Comparison of ENCODE assay signal across 22 mouse cellular contexts in genomic region chr17:59361119-59361518, GRCm38 (mm10).
A peak's percentile ranks its signal among the peaks of the same experiment; 100 is the strongest.
DNase-seq lines count a peak whose midpoint lies in the region; ATAC-seq and TF ChIP-seq lines count a peak whose summit lies in the region.
"Had no signal": no experiment of that assay in that cellular context is flagged by ENCODE, and none has a peak within 500 bp of the region (broad histone marks: within the 10 kb centered on the region; RNA-seq: fewer than 3 reads in every experiment).

No protein-coding gene starts in this region.

- intact Hi-C loops in heart, adult 2 months (cut with DNase I): no loop called here

- no peak overlapping the region for H3K4me2 ChIP-seq in kidney, embryonic 16.5 days (replicated peaks; ENCODE audit: low read depth, low read length)
- H3K4me2 ChIP-seq in neural tube, embryonic 12.5 days (replicated peaks): no peak overlapping the region
- H3K4me2 ChIP-seq: embryonic facial prominence, embryonic 15.5 days; liver, embryonic 15.5 days had no signal

- WGBS in kidney, embryonic 16.5 days: 50% methylated on average over 9 of the region's 9 CpGs
- 67% methylated on average over 9 of the region's 9 CpGs for WGBS in neural tube, embryonic 12.5 days
- 91% methylated on average over 9 of the region's 9 CpGs for WGBS in heart, adult 2 months

- H3K9ac ChIP-seq in kidney, embryonic 16.5 days (replicated peaks; ENCODE audit: low read length): no peak overlapping the region
- no peak overlapping the region for H3K9ac ChIP-seq in neural tube, embryonic 12.5 days
- no peak overlapping the region for H3K9ac ChIP-seq in heart, adult 2 months (ENCODE audit: low read depth, low read length)
- H3K9ac ChIP-seq: embryonic facial prominence, embryonic 15.5 days; hindbrain, embryonic 15.5 days; liver, embryonic 15.5 days had no signal

- H3K36me3 ChIP-seq in kidney, embryonic 16.5 days (ENCODE audit: insufficient read depth, low read length): no peaks in the 10 kb centered on the region
- no peaks in the 10 kb centered on the region for H3K36me3 ChIP-seq in neural tube, embryonic 12.5 days
- no peaks in the 10 kb centered on the region for H3K36me3 ChIP-seq in heart, adult 2 months (ENCODE audit: control insufficient read depth, insufficient read depth, low read length)
- H3K36me3 ChIP-seq: embryonic facial prominence, embryonic 15.5 days; forebrain, embryonic 10.5 days; heart, embryonic 10.5 days; hindbrain, embryonic 15.5 days; liver, embryonic 15.5 days had no signal

- no peak for TF ChIP-seq EP300 in heart, adult 2 months (IDR thresholded peaks at IDR 0.05; ENCODE audit: insufficient read depth, low read depth, low read length)

- no peaks in the 10 kb centered on the region for H3K4me1 ChIP-seq in kidney, embryonic 16.5 days (ENCODE audit: insufficient read depth, low read length)
- no peaks in the 10 kb centered on the region for H3K4me1 ChIP-seq in neural tube, embryonic 12.5 days
- no peaks in the 10 kb centered on the region for H3K4me1 ChIP-seq in heart, adult 2 months (ENCODE audit: control insufficient read depth, insufficient read depth, low read length)
- H3K4me1 ChIP-seq: embryonic facial prominence, embryonic 15.5 days; forebrain, embryonic 10.5 days; heart, embryonic 10.5 days; hindbrain, embryonic 15.5 days; liver, embryonic 15.5 days had no signal

- no peak for TF ChIP-seq CTCF in heart, adult 2 months (IDR thresholded peaks at IDR 0.05)

- no peaks in the 10 kb centered on the region for H3K79me2 ChIP-seq in heart, adult 2 months (replicated peaks; ENCODE audit: control insufficient read depth, insufficient read depth, low read length)

- no peak for TF ChIP-seq POLR2A in heart, adult 2 months (IDR thresholded peaks at IDR 0.05; ENCODE audit: insufficient read depth, low read depth, low read length)

- DNase-seq in kidney, postnatal 25 days: no peak
- no peak for DNase-seq in neural tube, embryonic 10.5 days (ENCODE audit: extremely low spot score, low spot score)
- DNase-seq in forelimb bud, embryonic 11.5 days (ENCODE audit: low read depth, low spot score): peak; percentile 73
- DNase-seq in spleen, postnatal 36 days (ENCODE audit: low spot score in 2 of 2): no peak
- DNase-seq in heart, adult 2 months: no peak
- DNase-seq: adrenal gland, postnatal 14 days; cerebellum, adult 18-20 months; cerebellum, postnatal 36 days; gastrocnemius, postnatal 36 days; heart, postnatal 10 days; kidney, adult 8-10 months had no signal

- no peak overlapping the region for H3K27ac ChIP-seq in kidney, embryonic 16.5 days (ENCODE audit: low read length)
- H3K27ac ChIP-seq in neural tube, embryonic 12.5 days: no peak overlapping the region
- no peak overlapping the region for H3K27ac ChIP-seq in heart, adult 2 months
- H3K27ac ChIP-seq: embryonic facial prominence, embryonic 15.5 days; forebrain, embryonic 10.5 days; heart, embryonic 10.5 days; hindbrain, embryonic 15.5 days; left cerebral cortex, adult 2 months; liver, embryonic 15.5 days had no signal

- peak; percentile 81 for ATAC-seq in kidney, embryonic 16.5 days (ENCODE audit: low FRiP score, low TSS enrichment)
- peak; percentile 41; the same call in 1 of the 2 replicates for ATAC-seq in neural tube, embryonic 12.5 days (ENCODE audit: low FRiP score, low read depth)
- ATAC-seq: activated CD4-positive, CD25-positive, alpha-beta regulatory T cell, adult 4 months; midbrain, embryonic 16.5 days; Patski had no signal

- H3K9me3 ChIP-seq in kidney, embryonic 16.5 days (ENCODE audit: low read length): no peaks in the 10 kb centered on the region
- H3K9me3 ChIP-seq in neural tube, embryonic 12.5 days: no peaks in the 10 kb centered on the region
- H3K9me3 ChIP-seq: embryonic facial prominence, embryonic 15.5 days; forebrain, embryonic 10.5 days; heart, embryonic 10.5 days; hindbrain, embryonic 15.5 days; liver, embryonic 15.5 days had no signal

- H3K4me3 ChIP-seq in kidney, embryonic 16.5 days (ENCODE audit: low read length): no peak overlapping the region
- no peak overlapping the region for H3K4me3 ChIP-seq in neural tube, embryonic 12.5 days
- no peak overlapping the region for H3K4me3 ChIP-seq in heart, adult 2 months
- H3K4me3 ChIP-seq: embryonic facial prominence, embryonic 15.5 days; forebrain, embryonic 10.5 days; heart, embryonic 10.5 days; hindbrain, embryonic 15.5 days; left cerebral cortex, adult 2 months; liver, embryonic 15.5 days had no signal

- no peaks in the 10 kb centered on the region for H3K27me3 ChIP-seq in kidney, embryonic 16.5 days (ENCODE audit: insufficient read depth, low read length)
- H3K27me3 ChIP-seq in neural tube, embryonic 12.5 days (replicated peaks): no peaks in the 10 kb centered on the region
- no peaks in the 10 kb centered on the region for H3K27me3 ChIP-seq in heart, adult 2 months (ENCODE audit: control insufficient read depth, insufficient read depth, low read length)
- H3K27me3 ChIP-seq: embryonic facial prominence, embryonic 15.5 days; hindbrain, embryonic 15.5 days; liver, embryonic 15.5 days had no signal
